Mouse (Mus musculus) G1E (cell line): ENCODE measurements around the gene Olfr491. TPM values are rescaled to one million over a fixed set of nuclear protein-coding genes. Genes with fewer than 3 reads are reported as not detected.

Experiments used
- ATAC-seq: 2 replicates; pipeline ENCODE4 v1.8.0; 2016; ENCODE audit warnings: mild to moderate bottlenecking; ENCODE audit not compliant: insufficient number of reproducible peaks, poor library complexity, low FRiP score, severe bottlenecking; ENCODE audit errors: extremely low read depth
- DNase-seq: peaks from one replicate; pipeline ENCODE4 v3.0.0; 2012; ENCODE audit warnings: low spot score
- H3K27me3 ChIP-seq: 2 replicates; pipeline ENCODE4 v1.6.1; 2012; ENCODE audit warnings: mild to moderate bottlenecking, low read length, inconsistent platforms; ENCODE audit not compliant: insufficient read depth
- H3K36me3 ChIP-seq: replicated peaks from 2 replicates; pipeline ENCODE3; 2012; ENCODE audit warnings: mild to moderate bottlenecking, inconsistent platforms
- H3K4me1 ChIP-seq: 2 replicates; pipeline ENCODE4 v1.6.1; 2012; ENCODE audit warnings: low read depth, low read length, inconsistent platforms, mixed read lengths; ENCODE audit not compliant: insufficient read depth
- H3K4me3 ChIP-seq: 2 replicates; pipeline ENCODE4 v1.5.1; 2012; ENCODE audit warnings: low read depth, mild to moderate bottlenecking, inconsistent platforms, low read length, moderate library complexity, mixed read lengths
- H3K9me3 ChIP-seq: replicated peaks from 2 replicates; pipeline ENCODE4 v1.6.1; 2012; ENCODE audit warnings: inconsistent platforms
- CTCF ChIP-seq: IDR thresholded peaks from 2 replicates; pipeline ENCODE4 v1.5.1; 2012; ENCODE audit warnings: low read depth, low read length, inconsistent platforms, mixed read lengths
- GATA1 ChIP-seq: IDR thresholded peaks from 2 replicates; pipeline ENCODE4 v1.6.1; 2012; ENCODE audit warnings: borderline replicate concordance, low read length, inconsistent platforms, mixed read lengths
- GATA2 ChIP-seq: IDR thresholded peaks from 2 replicates; pipeline ENCODE4 v1.6.1; 2012; ENCODE audit warnings: low read depth, low read length, inconsistent platforms, borderline replicate concordance
- POLR2AphosphoS5 ChIP-seq: IDR thresholded peaks from 2 replicates; pipeline ENCODE4 v1.6.1; 2012; ENCODE audit warnings: low read depth, low read length, inconsistent platforms; ENCODE audit not compliant: insufficient replicate concordance
- TAL1 ChIP-seq: conservative IDR thresholded peaks from 2 replicates; pipeline ENCODE4 v1.6.1; 2012; ENCODE audit warnings: low read depth, low read length, inconsistent platforms, mixed read lengths
- polyA plus RNA-seq: library from polyadenylated mRNA; stranded (reverse); fragments of >175 nt; gene quantifications from 2 replicates; pipeline ENCODE4 v1.2.3, GENCODE M21; 2012
- total RNA-seq, 2 experiments: library from RNA; stranded (forward) in 1 of 2; stranded (reverse) in 1 of 2; fragments of 200-1000 nt in 1 of 2; fragments of >200 nt in 1 of 2; fragmentation: Nextera tagmentation in 1 of 2; gene quantifications; 2 replicates each; pipeline ENCODE4 v1.2.3; 2014 to 2017

Olfr491 gene
- total RNA-seq (2014; fragmentation: Nextera tagmentation) = not detected in 2 replicates
- not detected in 2 replicates for total RNA-seq (2017)
- not detected in 2 replicates for polyA plus RNA-seq

GRCm38 (mm10) chr7:108313151-108313550 is at the start of gene Olfr491:
TSS of gene Olfr491 (plus strand) at chr7:108313451.
- no peaks in the 10 kb centered on the region for H3K27me3 ChIP-seq
- no peak within 1 kb of the TSS for H3K4me3 ChIP-seq
- H3K36me3 ChIP-seq = no peaks in the 10 kb centered on the region
- TF ChIP-seq TAL1 = no peak
- no peak for TF ChIP-seq CTCF
- TF ChIP-seq GATA1 = no peak
- no peak for TF ChIP-seq GATA2
- TF ChIP-seq POLR2AphosphoS5 = no peak
- ATAC-seq (no peak), DNase-seq (no peak)
- no peaks in the 10 kb centered on the region for H3K4me1 ChIP-seq
- peaks cover 3% of the 10 kb centered on the region for H3K9me3 ChIP-seq

GRCm38 (mm10) chr7:108288834-108289233 is 24.4 kb upstream of the Olfr491 start, which contains the start of gene Olfr490:
TSS of gene Olfr490 (minus strand) at chr7:108288934.
- H3K4me1 ChIP-seq = no peaks in the 10 kb centered on the region
- no peaks in the 10 kb centered on the region for H3K36me3 ChIP-seq
- H3K9me3 ChIP-seq = no peaks in the 10 kb centered on the region
- H3K4me3 ChIP-seq = no peak within 1 kb of the TSS
- TF ChIP-seq GATA1 (no peak), TAL1 (no peak), CTCF (no peak), GATA2 (no peak)
- H3K27me3 ChIP-seq = no peaks in the 10 kb centered on the region
- ATAC-seq (no peak), DNase-seq (no peak)

GRCm38 (mm10) chr7:108323574-108323973 is 10.3 kb downstream of the Olfr491 start, which contains the start of gene Olfr492:
TSS of gene Olfr492 (minus strand) at chr7:108323674.
- peaks cover 2% of the 10 kb centered on the region; the same call in 1 of the 2 replicates for H3K9me3 ChIP-seq
- no peak for DNase-seq
- H3K4me1 ChIP-seq = no peaks in the 10 kb centered on the region

GRCm38 (mm10) chr7:108346879-108347278 is 33.6 kb downstream of the Olfr491 start, which contains the start of gene Olfr493:
TSS of gene Olfr493 (minus strand) at chr7:108346979.
- Histone ChIP-seq H3K4me1 (no peaks in the 10 kb centered on the region), H3K9me3 (peaks cover under 1% of the 10 kb centered on the region; the same call in 1 of the 2 replicates), H3K27me3 (no peaks in the 10 kb centered on the region), H3K4me3 (no peak within 1 kb of the TSS), H3K36me3 (no peaks in the 10 kb centered on the region)
- DNase-seq = no peak
- TF ChIP-seq GATA1 (no peak), TAL1 (no peak)
- ATAC-seq = no peak

More at GRCm38 (mm10) chr7:108323574-108323973, 10.3 kb downstream of the Olfr491 start, which contains the start of gene Olfr492:
- ATAC-seq = no peak
- TF ChIP-seq GATA2 (no peak), TAL1 (no peak), GATA1 (no peak), CTCF (no peak), POLR2AphosphoS5 (no peak)
- Histone ChIP-seq H3K27me3 (no peaks in the 10 kb centered on the region), H3K4me3 (no peak within 1 kb of the TSS), H3K36me3 (no peaks in the 10 kb centered on the region)

GRCm38 (mm10) chr7:108365035-108365434 is 51.8 kb downstream of the Olfr491 start, which contains the start of gene Olfr494:
TSS of gene Olfr494 (plus strand) at chr7:108365335.
- ATAC-seq (no peak), DNase-seq (no peak)
- H3K9me3 ChIP-seq = 0 out of 2 replicates have a peak, but pooled peaks cover 4% of the 10 kb centered on the region
- no peaks in the 10 kb centered on the region for H3K4me1 ChIP-seq
- H3K36me3 ChIP-seq = no peaks in the 10 kb centered on the region
- H3K4me3 ChIP-seq = no peak within 1 kb of the TSS
- no peaks in the 10 kb centered on the region for H3K27me3 ChIP-seq
- TF ChIP-seq GATA1 = no peak
- TF ChIP-seq TAL1 = no peak
- no peak for TF ChIP-seq CTCF
- TF ChIP-seq POLR2AphosphoS5 = no peak
- TF ChIP-seq GATA2 = no peak

Other genes with a start within 250 kb of the Olfr491 start
- not detected in 2 replicates for gene Olfr480, start 246.1 kb upstream of the Olfr491 start, total RNA-seq (2014; fragmentation: Nextera tagmentation)
- gene Olfr480, start 246.1 kb upstream of the Olfr491 start, total RNA-seq (2017) = not detected in 2 replicates
- not detected in 2 replicates for gene Olfr480, start 246.1 kb upstream of the Olfr491 start, polyA plus RNA-seq
- gene Olfr481, start 233.6 kb upstream of the Olfr491 start, total RNA-seq (2014; fragmentation: Nextera tagmentation) = not detected in 2 replicates
- 0.23 and 0.76 TPM in 2 replicates for gene Olfr481, start 233.6 kb upstream of the Olfr491 start, total RNA-seq (2017)
- gene Olfr481, start 233.6 kb upstream of the Olfr491 start, polyA plus RNA-seq = not detected in 2 replicates
- gene Olfr482, start 215.9 kb upstream of the Olfr491 start, total RNA-seq (2014; fragmentation: Nextera tagmentation) = not detected in 2 replicates
- 0.17 and 0.22 TPM in 2 replicates for gene Olfr482, start 215.9 kb upstream of the Olfr491 start, total RNA-seq (2017)
- not detected in 2 replicates for gene Olfr482, start 215.9 kb upstream of the Olfr491 start, polyA plus RNA-seq
- not detected in 2 replicates for gene Olfr483, start 212.6 kb upstream of the Olfr491 start, total RNA-seq (2014; fragmentation: Nextera tagmentation)
- not detected in 2 replicates for gene Olfr483, start 212.6 kb upstream of the Olfr491 start, total RNA-seq (2017)
- not detected in 2 replicates for gene Olfr483, start 212.6 kb upstream of the Olfr491 start, polyA plus RNA-seq
- not detected in 2 replicates for gene Olfr484, start 186.0 kb upstream of the Olfr491 start, total RNA-seq (2014; fragmentation: Nextera tagmentation)
- gene Olfr484, start 186.0 kb upstream of the Olfr491 start, total RNA-seq (2017) = 0.11 and 0.17 TPM in 2 replicates
- gene Olfr484, start 186.0 kb upstream of the Olfr491 start, polyA plus RNA-seq = not detected in 2 replicates
- gene Olfr485, start 153.6 kb upstream of the Olfr491 start, total RNA-seq (2014; fragmentation: Nextera tagmentation) = not detected in 2 replicates
- gene Olfr485, start 153.6 kb upstream of the Olfr491 start, total RNA-seq (2017) = not detected in 2 replicates
- not detected in 2 replicates for gene Olfr485, start 153.6 kb upstream of the Olfr491 start, polyA plus RNA-seq
- gene Olfr486, start 140.7 kb upstream of the Olfr491 start, total RNA-seq (2014; fragmentation: Nextera tagmentation) = not detected in 2 replicates
- not detected in 2 replicates for gene Olfr486, start 140.7 kb upstream of the Olfr491 start, total RNA-seq (2017)
- not detected in 2 replicates for gene Olfr486, start 140.7 kb upstream of the Olfr491 start, polyA plus RNA-seq
- gene Olfr487, start 98.8 kb upstream of the Olfr491 start, total RNA-seq (2014; fragmentation: Nextera tagmentation) = not detected in 2 replicates
- 0.06 and 0.11 TPM in 2 replicates for gene Olfr487, start 98.8 kb upstream of the Olfr491 start, total RNA-seq (2017)
- gene Olfr487, start 98.8 kb upstream of the Olfr491 start, polyA plus RNA-seq = not detected in 2 replicates
- not detected in 2 replicates for gene Olfr488, start 55.1 kb upstream of the Olfr491 start, total RNA-seq (2014; fragmentation: Nextera tagmentation)
- gene Olfr488, start 55.1 kb upstream of the Olfr491 start, total RNA-seq (2017) = 0.05 and 0.12 TPM in 2 replicates
- not detected in 2 replicates for gene Olfr488, start 55.1 kb upstream of the Olfr491 start, polyA plus RNA-seq
- gene Olfr490, start 24.5 kb upstream of the Olfr491 start, total RNA-seq (2014; fragmentation: Nextera tagmentation) = not detected in 2 replicates
- gene Olfr490, start 24.5 kb upstream of the Olfr491 start, total RNA-seq (2017) = 0.11 TPM in 1 of 2 replicates, not detected in the other
- not detected in 2 replicates for gene Olfr490, start 24.5 kb upstream of the Olfr491 start, polyA plus RNA-seq
- gene Olfr492, start 10.2 kb downstream of the Olfr491 start, total RNA-seq (2014; fragmentation: Nextera tagmentation) = not detected in 2 replicates
- 0.16 TPM in 1 of 2 replicates, not detected in the other for gene Olfr492, start 10.2 kb downstream of the Olfr491 start, total RNA-seq (2017)
- gene Olfr492, start 10.2 kb downstream of the Olfr491 start, polyA plus RNA-seq = not detected in 2 replicates
- gene Olfr493, start 33.5 kb downstream of the Olfr491 start, total RNA-seq (2014; fragmentation: Nextera tagmentation) = not detected in 2 replicates
- not detected in 2 replicates for gene Olfr493, start 33.5 kb downstream of the Olfr491 start, total RNA-seq (2017)
- not detected in 2 replicates for gene Olfr493, start 33.5 kb downstream of the Olfr491 start, polyA plus RNA-seq
- gene Olfr494, start 51.9 kb downstream of the Olfr491 start, total RNA-seq (2014; fragmentation: Nextera tagmentation) = not detected in 2 replicates
- 0.44 TPM in 1 of 2 replicates, not detected in the other for gene Olfr494, start 51.9 kb downstream of the Olfr491 start, total RNA-seq (2017)
- not detected in 2 replicates for gene Olfr494, start 51.9 kb downstream of the Olfr491 start, polyA plus RNA-seq
- gene Olfr495, start 79.7 kb downstream of the Olfr491 start, total RNA-seq (2014; fragmentation: Nextera tagmentation) = not detected in 2 replicates
- gene Olfr495, start 79.7 kb downstream of the Olfr491 start, total RNA-seq (2017) = 0.12 and 0.16 TPM in 2 replicates
- gene Olfr495, start 79.7 kb downstream of the Olfr491 start, polyA plus RNA-seq = not detected in 2 replicates
- not detected in 2 replicates for gene Olfr497, start 107.0 kb downstream of the Olfr491 start, total RNA-seq (2014; fragmentation: Nextera tagmentation)
- gene Olfr497, start 107.0 kb downstream of the Olfr491 start, total RNA-seq (2017) = 0.05 and 0.12 TPM in 2 replicates
- gene Olfr497, start 107.0 kb downstream of the Olfr491 start, polyA plus RNA-seq = not detected in 2 replicates
- gene Olfr498, start 151.9 kb downstream of the Olfr491 start, total RNA-seq (2014; fragmentation: Nextera tagmentation) = not detected in 2 replicates
- 0.27 TPM in 1 of 2 replicates, not detected in the other for gene Olfr498, start 151.9 kb downstream of the Olfr491 start, total RNA-seq (2017)
- gene Olfr498, start 151.9 kb downstream of the Olfr491 start, polyA plus RNA-seq = not detected in 2 replicates
- gene Olfr502, start 211.6 kb downstream of the Olfr491 start, total RNA-seq (2014; fragmentation: Nextera tagmentation) = not detected in 2 replicates
- 0.16 TPM in 1 of 2 replicates, not detected in the other for gene Olfr502, start 211.6 kb downstream of the Olfr491 start, total RNA-seq (2017)
- not detected in 2 replicates for gene Olfr502, start 211.6 kb downstream of the Olfr491 start, polyA plus RNA-seq
- gene Olfr503, start 231.1 kb downstream of the Olfr491 start, total RNA-seq (2014; fragmentation: Nextera tagmentation) = not detected in 2 replicates
- gene Olfr503, start 231.1 kb downstream of the Olfr491 start, total RNA-seq (2017) = 0.46 TPM in 1 of 2 replicates, not detected in the other
- not detected in 2 replicates for gene Olfr503, start 231.1 kb downstream of the Olfr491 start, polyA plus RNA-seq